Mouse (Mus musculus): Measurements from ENCODE around the gene Lrcol1.

- TF ChIP-seq CTCF (IDR thresholded peaks at IDR 0.05; ENCODE audit: low read depth, low read length) (no peak), POLR2A (IDR thresholded peaks at IDR 0.05; ENCODE audit: borderline replicate concordance, low read depth, low read length) (no peak)
Observed at GRCm38 (mm10) chr5:110403931-110404330, 59.4 kb downstream of the Lrcol1 start.

Data from bone marrow macrophage, adult 2 months (primary cell).